Mouse (Mus musculus) MN1 (cell line): ENCODE measurements around the gene Cdk8.
"Not testable (repeated sequence)": the region's sequence is repeated elsewhere in the genome, so short reads cannot be mapped to it uniquely, and the experiment has no call there.

ENCODE experiments used
- DNase-seq: peaks from one replicate; pipeline ENCODE4 v3.0.0-alpha.2; 2016; ENCODE audit warnings: low spot score

Gene Cdk8

GRCm38 (mm10) chr5:146230864-146231654 is at the start of gene Cdk8:
TSS of gene Cdk8 (plus strand) at chr5:146231230.
- DNase-seq = peak; percentile 98

GRCm38 (mm10) chr5:146185204-146185603 is 45.8 kb upstream of the Cdk8 start, which contains the start of gene 1700001J03Rik:
TSS of gene 1700001J03Rik (minus strand) at chr5:146185304.
- DNase-seq = not testable (repeated sequence)

DNA sequence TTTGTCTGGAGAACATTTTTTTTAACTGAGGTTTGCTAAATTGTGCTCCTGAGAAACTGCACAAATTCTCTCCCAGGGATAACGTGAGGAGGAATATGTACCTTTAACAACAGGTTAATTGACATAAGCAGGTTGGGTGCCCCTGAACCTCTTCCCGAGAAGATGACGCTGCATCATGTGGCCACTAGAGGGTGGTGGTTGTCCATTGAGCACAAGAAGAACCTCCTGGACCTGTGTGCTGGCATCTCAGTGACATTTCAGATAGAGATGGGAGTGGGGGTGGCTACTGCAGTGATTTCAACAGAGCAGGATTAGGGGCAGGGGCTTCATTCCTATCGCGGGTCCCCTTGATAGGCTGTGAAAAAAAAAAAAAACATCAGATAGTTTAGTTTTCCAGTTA is 43.6 kb upstream of the Cdk8 start:
- not testable (repeated sequence) for DNase-seq

DNA sequence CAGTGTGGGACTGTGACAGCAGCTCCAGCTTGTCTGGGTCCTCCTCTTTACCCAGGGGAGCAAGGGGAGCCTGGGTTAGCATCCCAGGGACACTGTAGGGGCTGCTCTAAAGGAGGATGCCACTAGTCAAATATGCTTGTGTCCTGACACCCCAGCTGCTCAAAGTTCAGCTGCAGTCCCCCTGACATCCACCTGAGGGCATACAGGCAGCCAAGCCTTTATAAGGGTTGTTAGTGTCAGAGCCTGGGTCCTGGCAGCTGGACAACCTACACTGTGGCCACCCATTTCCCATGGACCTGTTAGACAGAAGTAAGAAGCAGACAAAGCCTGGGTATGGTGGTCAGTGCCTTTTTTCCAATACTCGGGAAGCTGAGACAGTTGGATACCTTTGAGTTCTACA is 42.9 kb upstream of the Cdk8 start:
- DNase-seq = no peak

DNA sequence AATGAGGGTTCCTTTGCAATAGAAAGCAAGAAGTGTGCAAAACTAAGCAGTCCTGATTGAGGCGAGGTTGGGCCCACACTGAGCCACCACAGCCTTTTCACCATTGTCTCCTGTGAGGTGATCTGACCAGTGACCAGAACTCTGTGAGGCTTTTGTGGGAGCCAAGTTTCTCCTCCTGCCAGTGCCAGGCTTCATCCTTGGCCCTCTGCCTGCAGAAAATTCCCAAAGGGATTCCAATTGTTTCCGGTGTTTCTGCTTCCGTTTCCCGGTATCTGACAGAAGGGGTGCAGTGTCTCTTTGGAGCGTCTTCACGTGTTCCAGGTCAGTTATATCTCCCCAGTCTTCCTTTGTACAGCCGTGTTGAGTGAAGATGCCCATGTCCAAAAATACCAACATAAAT is 42.3 kb upstream of the Cdk8 start:
- DNase-seq = no peak

DNA sequence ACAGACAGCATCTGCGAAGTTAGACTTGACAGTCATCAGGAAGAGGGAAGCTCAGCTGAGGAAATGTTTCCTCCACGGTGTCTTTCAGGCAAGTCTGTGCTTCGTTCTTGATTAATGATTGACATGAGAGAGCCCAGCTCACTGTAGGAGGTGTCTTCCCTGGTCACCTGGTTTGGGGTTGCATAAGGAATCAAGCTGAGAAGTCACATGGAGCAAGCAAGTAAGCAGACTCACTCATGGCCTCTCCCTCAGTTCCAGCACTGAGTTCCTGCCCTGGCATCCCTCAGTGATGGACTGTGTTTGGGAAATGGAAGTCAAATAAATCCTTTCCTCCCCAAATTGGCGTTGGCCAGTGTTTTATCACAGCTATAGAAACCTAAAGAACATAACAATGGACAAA is 40.9 kb upstream of the Cdk8 start:
- no peak for DNase-seq

- no peak for DNase-seq
Measured at GRCm38 (mm10) chr5:146190501-146191269, 40.3 kb upstream of the Cdk8 start.

DNA sequence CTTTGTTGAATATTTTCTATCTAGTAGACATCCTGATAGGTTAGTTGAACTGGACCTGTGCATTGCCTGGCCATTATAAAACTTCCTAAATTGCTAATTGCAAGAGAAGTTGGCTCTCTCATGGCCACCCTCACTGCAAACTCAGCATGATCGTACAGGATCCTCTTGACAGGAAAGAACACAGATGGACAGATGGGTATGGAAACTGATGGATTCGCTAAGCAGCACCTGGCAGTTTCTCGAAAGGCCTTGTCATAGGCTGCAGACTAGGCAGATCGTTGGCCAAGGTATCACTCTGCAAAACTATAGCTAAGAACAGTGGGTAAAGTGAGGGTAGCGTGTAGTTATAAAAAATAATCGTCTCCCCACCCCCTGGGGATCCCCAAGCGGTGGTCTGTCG is 37.7 kb upstream of the Cdk8 start:
- no peak for DNase-seq

- DNase-seq = no peak
Measured at GRCm38 (mm10) chr5:146199073-146199472, 32.0 kb upstream of the Cdk8 start.

DNA sequence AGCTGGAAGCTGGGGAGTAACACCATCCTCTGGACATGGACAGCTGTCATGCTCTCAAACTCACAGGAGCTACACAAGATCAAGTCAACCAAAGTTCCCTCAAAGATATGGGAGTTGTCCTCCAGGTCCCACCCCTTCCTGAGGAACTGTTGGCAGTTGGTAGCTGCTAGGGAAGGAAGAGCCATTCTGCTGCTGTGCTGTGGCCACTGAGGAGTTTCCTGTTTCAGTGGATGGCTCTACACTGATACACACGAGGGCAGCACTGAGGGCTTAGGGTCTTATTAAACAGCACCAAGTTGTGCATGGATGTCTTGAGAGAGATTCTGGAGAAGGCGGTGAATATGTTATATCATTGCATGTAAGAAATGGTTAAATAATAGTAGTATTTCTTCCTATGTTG is 31.5 kb upstream of the Cdk8 start:
- no peak for DNase-seq

GRCm38 (mm10) chr5:146200580-146200979 is 30.4 kb upstream of the Cdk8 start:
- no peak for DNase-seq

DNA sequence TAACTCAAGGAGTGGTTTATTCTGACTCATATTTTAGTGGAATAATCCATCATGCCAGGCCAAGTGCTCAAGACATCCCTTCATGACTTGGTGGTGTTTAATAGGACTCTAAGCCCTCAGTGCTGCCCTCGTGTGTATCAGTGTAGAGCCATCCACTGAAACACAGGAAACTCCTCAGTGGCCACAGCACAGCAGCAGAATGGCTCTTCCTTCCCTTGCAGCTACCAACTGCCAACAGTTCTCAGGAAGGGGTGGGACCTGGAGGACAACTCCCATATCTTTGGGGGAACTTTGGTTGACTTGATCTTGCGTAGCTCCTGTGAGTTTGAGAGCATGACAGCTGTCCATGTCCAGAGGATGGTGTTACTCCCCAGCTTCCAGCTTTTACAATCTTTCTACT is 27.1 kb upstream of the Cdk8 start:
- no peak for DNase-seq

- no peak for DNase-seq
Measured at GRCm38 (mm10) chr5:146205537-146205936, 25.5 kb upstream of the Cdk8 start.

- no peak for DNase-seq
Measured at GRCm38 (mm10) chr5:146220501-146220878, 10.5 kb upstream of the Cdk8 start.

DNA sequence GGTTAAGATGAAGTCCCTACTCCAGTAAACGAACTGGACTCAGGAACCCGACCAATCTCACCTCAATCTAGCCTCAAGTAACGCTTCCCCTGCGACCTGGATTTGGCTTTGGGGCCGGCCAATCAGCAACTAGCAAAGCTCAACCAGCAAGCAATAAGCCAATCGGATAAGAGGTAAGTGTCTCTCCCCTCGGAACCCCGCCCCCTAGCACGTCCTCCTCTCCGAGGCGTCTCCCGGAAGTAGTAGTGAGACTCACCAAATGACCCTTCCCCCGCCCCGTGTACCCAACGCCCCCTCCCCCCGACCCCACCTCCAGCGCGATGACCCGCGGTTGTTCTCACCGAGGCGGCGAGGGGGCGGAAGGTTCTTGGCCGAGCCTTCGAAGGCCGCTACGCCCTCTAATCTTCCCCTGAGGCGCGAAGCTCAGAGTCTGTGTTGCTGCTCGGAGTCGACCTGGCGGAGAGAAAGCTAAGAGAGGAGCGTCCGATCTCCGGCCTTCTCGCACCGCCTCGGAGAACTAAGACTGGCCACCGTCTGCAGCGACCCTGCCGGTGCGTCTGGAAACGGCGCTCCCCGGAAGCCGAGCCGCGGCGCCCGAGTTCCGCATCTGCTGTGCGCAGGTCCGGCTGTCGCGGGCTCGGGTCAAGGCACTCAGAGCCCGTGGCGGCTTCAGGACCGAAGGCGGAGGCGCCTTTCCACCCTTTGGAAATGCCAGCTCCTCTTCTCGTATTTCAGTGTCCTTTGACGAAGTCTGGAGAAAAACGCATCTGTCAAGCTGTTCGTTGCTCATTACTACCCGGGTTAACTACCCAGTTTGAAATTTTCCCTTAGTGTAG is 9.9 kb upstream of the Cdk8 start, which contains the start of gene Rnf6:
Rnf6 (minus strand) TSS at position 677 of the 836 bp plus-strand sequence.
- peak; percentile 97 for DNase-seq

DNA sequence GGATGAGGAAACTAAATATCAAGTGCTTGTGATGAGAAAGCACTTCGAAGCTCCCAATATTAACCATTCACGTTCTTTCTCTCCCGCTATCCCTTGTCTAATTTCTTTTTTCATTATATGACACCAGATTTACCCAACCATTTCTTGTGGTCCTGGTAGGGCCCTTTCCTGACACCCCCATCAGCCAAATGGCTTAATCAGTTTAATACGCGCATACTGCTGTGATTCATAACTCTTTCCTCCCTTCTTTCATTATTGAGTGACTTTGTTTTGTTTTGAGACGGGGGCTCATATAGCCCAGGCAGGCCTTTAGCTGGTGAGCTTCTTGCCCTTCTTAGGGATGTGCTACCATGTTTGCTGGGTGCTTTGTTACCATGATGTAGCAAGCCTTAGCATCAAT is 9.3 kb upstream of the Cdk8 start:
- no peak for DNase-seq

GRCm38 (mm10) chr5:146223786-146224185 is 7.2 kb upstream of the Cdk8 start:
- no peak for DNase-seq

DNA sequence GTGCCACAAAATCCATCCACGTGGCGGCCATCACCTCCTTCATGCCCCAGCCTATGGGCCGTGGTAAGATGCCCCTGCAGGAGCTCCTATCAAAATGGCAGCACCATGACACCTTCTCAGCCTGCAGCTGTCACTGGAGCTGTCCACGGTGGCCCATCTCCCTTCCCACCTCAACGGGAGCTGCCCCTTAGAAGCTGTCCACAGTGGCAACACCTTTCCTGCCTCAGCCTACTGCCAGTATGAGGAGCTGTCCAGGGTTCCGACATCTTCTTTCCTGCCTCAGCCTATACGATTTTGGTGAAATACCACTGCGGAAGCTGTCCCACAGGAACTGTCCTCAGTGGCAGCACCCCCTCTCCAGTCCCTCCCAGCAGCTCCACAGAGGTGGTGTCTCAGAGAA is 3.5 kb upstream of the Cdk8 start:
- DNase-seq = no peak

DNA sequence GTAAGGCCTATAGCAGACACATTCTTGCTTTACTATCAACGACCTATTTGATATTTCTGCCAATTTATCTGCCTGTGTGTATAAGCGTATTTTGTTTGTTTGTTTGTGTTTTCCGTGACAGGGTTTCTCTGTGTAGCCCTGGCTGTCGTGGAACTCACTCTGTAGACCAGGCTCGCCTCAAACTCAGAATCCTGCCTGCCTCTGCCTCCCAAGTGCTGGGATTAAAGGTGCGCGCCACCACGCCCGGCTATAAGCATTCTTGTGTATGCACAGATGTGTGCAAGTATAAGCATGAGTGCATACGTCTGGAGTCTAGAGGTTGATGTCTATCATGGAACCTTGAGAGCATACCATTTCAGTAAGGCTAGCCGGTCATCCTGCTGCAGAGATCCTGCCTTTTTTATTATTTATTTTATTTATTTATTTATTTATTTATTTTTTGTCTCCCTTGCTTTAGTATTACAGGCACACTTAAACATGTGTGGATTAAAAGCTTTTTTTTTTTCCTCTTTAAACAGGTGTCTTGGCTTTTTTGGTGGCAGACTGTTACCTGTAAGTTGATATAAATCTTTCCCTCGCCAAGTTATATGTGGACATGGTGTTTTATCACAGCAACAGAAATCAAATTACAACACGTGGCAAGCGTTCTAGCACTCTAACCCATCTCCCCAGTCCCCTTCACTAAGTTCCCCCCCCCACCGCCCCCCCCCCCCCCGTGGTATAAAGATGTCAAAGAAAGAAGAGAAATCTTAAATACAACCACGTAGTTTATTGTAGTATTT is 970 bp upstream of the Cdk8 start:
- peak; percentile 26 for DNase-seq

DNA sequence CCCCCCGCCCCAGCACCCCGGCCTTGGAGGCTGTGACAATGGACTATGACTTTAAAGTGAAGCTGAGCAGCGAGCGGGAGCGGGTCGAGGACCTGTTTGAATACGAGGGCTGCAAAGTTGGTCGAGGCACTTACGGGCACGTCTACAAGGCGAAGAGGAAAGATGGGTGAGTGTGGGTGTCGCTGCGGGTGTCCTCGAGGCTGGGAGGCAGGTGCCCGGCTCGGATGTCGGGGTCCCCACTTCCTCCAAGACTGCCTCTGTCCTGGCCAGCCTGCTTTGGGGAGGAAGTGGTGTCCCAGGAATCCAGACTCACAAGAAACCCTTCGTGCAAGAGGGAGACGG is 596 bp downstream of the Cdk8 start:
- DNase-seq = no peak

DNA sequence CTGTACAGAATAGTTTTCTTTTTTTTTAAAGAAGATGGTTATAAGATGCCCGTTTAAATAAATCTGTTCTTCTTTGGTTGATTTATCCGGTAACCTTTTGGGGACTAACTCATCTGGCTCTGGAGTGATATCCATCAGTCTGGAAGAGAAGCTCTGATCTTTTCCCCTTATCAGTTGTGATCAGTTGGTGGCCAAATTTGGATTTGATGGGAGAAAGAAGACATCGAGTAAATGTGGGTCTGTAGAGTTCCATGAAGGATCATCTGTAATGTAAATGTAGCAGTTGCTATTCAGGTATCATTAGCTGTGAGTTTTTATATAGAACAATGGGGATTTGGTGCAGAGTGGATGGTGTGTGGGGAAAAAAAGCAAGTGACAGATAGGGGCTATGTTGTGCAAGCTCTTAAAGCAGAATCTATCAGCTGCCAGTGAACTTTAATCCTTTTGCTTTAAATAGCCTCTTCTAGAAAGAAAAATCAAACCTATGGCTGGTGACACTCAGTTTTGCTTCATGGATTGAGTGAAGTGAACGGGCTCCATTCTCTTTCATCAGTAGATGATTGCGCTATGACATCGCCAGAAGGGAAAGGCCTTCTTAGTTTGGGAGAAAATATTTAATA is 1.1 kb downstream of the Cdk8 start:
- DNase-seq = peak; percentile 20
